Mouse (Mus musculus) embryonic fibroblast, embryonic 13.5 days (primary cell): ENCODE results near the gene Zfp384.

Experiments
- CTCF ChIP-seq: IDR thresholded peaks from 2 replicates; pipeline ENCODE4 v1.5.1; 2011; ENCODE audit warnings: mild to moderate bottlenecking, control low read depth, low read length, moderate library complexity, borderline replicate concordance; ENCODE audit not compliant: insufficient read depth
- POLR2A ChIP-seq: IDR thresholded peaks from 2 replicates; pipeline ENCODE4 v1.6.1; 2011; ENCODE audit warnings: low read depth, mild to moderate bottlenecking, control low read depth, low read length, moderate library complexity

GRCm38 (mm10) chr6:125061493-125061892, 52.5 kb downstream of the Zfp384 start:
- TF ChIP-seq CTCF = no peak
- TF ChIP-seq POLR2A = no peak
